Mouse (Mus musculus) embryonic fibroblast, embryonic 13.5 days (primary cell): ENCODE data around the gene Ctnnd2. TPM values are rescaled to one million over a fixed set of nuclear protein-coding genes. Genes with fewer than 3 reads are reported as not detected.

Experiments
- H3K27ac ChIP-seq: 2 replicates; pipeline ENCODE4 v1.5.1; 2012; ENCODE audit warnings: low read length, control low read depth, inconsistent platforms; ENCODE audit not compliant: insufficient read depth
- H3K4me1 ChIP-seq: 2 replicates; pipeline ENCODE4 v1.6.1; 2011; ENCODE audit warnings: low read length; ENCODE audit not compliant: control insufficient read depth, insufficient read depth
- H3K4me3 ChIP-seq: 2 replicates; pipeline ENCODE4 v1.5.1; 2011; ENCODE audit warnings: mild to moderate bottlenecking, control low read depth, low read length; ENCODE audit not compliant: insufficient read depth
- CTCF ChIP-seq: IDR thresholded peaks from 2 replicates; pipeline ENCODE4 v1.5.1; 2011; ENCODE audit warnings: mild to moderate bottlenecking, control low read depth, low read length, moderate library complexity, borderline replicate concordance; ENCODE audit not compliant: insufficient read depth
- POLR2A ChIP-seq: IDR thresholded peaks from 2 replicates; pipeline ENCODE4 v1.6.1; 2011; ENCODE audit warnings: low read depth, mild to moderate bottlenecking, control low read depth, low read length, moderate library complexity
- polyA plus RNA-seq: library from polyadenylated mRNA; stranded (reverse); fragments of >200 nt; gene quantifications from 2 replicates; pipeline ENCODE4 v1.2.4, GENCODE M21; 2011; ENCODE audit warnings: low read depth; ENCODE audit not compliant: missing spikeins, insufficient read length

Ctnnd2 gene
- polyA plus RNA-seq, 1 experiment, result 6.5 TPM

DNA sequence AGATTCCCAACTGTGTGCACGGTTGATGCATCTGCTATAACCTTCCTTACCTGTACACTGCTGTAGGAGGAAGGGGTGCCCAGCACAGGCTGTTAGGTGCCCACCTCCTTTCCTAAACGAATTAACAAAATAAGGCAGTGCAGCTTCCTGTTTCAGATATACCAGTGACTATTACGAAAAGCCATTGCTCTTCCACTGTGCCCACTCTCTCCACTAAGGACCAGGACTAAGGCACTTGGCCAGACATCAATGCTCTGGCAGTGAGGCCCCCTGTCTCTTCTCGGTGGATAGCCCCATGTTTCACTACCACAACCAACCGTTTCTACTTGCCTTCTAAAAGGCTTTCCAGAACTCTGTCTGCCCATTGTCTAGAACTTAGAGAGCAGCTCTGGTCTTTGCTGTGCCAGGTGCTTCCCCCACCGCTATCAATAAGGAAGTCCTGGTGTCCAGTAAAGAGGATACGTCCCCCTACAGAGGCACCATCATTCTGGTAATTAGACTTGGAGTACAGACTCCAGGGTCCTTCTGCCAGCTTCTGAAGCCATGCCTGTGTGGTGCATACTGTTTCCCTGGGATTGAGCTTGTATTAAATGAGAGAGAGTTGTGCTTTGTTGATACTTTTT is 459.8 kb downstream of the Ctnnd2 start:
- peaks cover 11% of the 10 kb centered on the region for H3K4me1 ChIP-seq
- no peak overlapping the region for H3K27ac ChIP-seq
- TF ChIP-seq POLR2A (no peak), CTCF (no peak)
- no peak overlapping the region for H3K4me3 ChIP-seq

DNA sequence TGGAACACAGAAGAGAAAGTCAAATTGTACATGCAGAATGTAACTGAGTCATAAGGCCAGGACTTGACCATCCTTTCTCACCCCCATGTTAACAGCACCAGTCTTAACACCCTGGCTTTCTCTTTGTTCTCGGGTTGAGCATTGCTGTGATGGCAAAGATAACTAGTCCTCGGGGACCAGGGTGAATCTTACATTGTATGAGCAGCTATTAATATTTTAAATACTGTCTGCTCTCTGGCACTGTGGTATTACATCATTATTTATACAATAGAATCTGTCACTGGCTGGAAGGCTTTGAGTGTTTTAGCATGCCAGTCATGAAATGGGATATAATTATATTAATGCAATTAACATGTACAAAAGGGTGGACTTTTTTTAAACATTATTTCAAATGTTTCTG is 461.5 kb downstream of the Ctnnd2 start:
- peaks cover 6% of the 10 kb centered on the region for H3K4me1 ChIP-seq
- TF ChIP-seq POLR2A (no peak), CTCF (no peak)
- H3K27ac ChIP-seq, result no peak overlapping the region
- H3K4me3 ChIP-seq, result no peak overlapping the region

DNA sequence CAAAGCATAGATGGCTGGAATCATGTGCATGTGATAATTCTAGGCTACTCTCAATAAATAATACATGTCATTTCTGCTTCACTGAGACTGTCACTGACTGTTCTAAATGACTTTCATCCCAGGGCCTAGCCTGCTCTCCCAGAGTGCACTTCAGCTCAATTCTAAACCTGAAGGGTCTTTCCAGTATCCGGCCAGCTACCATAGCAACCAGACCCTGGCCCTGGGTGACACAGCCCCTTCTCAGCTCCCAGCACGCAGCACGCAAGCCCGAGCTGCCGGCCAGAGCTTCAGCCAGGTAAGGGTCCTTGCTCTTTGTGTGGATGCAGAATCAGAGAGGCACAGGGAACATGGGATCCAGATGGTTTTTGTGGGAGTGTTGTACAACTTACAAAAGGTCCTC is 462.1 kb downstream of the Ctnnd2 start:
- Histone ChIP-seq H3K27ac (no peak overlapping the region), H3K4me1 (peaks cover 5% of the 10 kb centered on the region), H3K4me3 (no peak overlapping the region)
- no peak for TF ChIP-seq POLR2A
- TF ChIP-seq CTCF, result no peak

DNA sequence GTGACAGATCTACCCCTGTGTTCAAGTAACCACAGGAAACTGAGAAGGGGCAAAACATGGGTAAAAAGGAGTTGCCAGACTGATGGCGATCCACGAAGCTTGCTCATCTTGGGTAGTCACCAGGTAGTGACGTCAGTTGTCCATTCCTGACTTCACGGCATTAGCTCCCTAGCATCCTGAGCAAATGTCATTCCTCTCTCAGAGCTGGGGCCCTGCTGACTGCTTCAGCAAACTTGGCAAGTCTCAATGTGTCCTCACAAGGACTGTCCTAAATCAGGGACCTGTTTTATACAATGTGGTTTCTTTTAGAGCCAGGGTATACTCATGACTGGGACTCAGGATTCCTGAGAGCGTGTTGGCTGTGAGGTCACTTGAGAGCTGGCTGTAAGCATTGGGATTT is 468.3 kb downstream of the Ctnnd2 start:
- Histone ChIP-seq H3K4me1 (no peaks in the 10 kb centered on the region), H3K27ac (no peak overlapping the region)
- TF ChIP-seq CTCF (no peak), POLR2A (no peak)

DNA sequence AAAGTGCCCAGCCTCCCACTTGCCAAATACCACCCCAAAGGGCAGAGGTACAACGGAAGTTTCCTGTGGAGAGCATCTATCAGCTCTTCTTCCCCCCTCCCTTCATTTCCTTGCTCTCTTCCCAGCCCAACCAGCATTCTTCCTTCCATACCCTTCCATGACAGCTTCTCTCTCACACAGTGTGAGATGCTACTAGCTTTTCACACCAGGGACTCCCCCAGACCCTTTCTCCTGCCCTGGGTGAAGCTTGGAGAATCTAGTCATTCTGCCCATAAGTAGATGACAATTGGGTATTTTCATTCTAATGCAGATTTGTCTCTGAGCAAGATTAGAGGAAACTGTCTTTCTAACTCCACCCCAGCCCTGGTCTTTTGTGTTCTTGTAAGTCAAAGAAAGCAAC is 473.3 kb downstream of the Ctnnd2 start:
- H3K4me1 ChIP-seq, result peaks cover 9% of the 10 kb centered on the region; the same call in 1 of the 2 replicates
- H3K27ac ChIP-seq, result no peak overlapping the region
- no peak for TF ChIP-seq CTCF
- no peak for TF ChIP-seq POLR2A
- H3K4me3 ChIP-seq, result no peak overlapping the region

More for the DNA sequence above, 468.3 kb downstream of the Ctnnd2 start:
- H3K4me3 ChIP-seq, result no peak overlapping the region

DNA sequence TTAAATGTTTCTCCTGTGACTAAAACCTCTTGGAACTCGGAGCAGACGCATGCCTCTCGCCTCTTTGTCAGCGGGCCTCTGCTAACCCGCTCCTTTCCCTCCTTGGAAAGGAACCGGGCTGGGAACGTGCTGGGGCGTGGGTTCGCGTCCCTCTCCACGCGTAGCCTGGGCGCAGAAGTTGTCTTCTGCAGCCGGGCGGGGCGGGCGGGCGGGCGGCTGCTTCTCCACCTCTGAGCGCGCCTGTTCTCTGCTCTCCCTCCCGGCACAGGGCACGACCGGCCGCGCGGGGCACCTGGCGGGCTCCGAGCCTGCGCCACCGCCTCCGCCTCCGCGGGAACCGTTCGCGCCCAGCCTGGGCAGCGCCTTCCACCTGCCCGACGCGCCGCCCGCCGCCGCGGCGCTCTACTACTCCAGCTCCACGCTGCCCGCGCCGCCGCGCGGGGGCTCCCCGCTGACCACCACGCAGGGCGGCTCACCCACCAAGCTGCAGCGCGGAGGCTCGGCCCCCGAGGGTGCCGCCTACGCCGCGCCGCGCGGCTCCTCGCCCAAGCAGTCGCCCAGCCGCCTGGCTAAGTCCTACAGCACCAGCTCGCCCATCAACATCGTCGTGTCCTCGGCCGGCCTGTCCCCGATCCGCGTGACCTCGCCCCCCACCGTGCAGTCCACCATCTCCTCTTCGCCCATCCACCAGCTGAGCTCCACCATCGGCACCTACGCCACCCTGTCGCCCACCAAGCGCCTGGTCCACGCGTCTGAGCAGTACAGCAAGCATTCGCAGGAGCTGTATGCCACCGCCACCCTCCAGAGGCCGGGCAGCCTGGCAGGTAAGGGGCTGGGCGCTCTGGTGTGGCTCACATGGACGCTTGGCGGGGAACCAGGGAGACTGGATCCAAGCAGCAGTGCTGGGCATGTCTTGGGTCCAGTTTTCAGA is 474.4 kb downstream of the Ctnnd2 start:
- Histone ChIP-seq H3K27ac (no peak overlapping the region), H3K4me1 (peaks cover 9% of the 10 kb centered on the region; the same call in 1 of the 2 replicates), H3K4me3 (peak overlapping the region; percentile 51)
- TF ChIP-seq CTCF (no peak), POLR2A (no peak; the same call in 1 of the 2 replicates)

DNA sequence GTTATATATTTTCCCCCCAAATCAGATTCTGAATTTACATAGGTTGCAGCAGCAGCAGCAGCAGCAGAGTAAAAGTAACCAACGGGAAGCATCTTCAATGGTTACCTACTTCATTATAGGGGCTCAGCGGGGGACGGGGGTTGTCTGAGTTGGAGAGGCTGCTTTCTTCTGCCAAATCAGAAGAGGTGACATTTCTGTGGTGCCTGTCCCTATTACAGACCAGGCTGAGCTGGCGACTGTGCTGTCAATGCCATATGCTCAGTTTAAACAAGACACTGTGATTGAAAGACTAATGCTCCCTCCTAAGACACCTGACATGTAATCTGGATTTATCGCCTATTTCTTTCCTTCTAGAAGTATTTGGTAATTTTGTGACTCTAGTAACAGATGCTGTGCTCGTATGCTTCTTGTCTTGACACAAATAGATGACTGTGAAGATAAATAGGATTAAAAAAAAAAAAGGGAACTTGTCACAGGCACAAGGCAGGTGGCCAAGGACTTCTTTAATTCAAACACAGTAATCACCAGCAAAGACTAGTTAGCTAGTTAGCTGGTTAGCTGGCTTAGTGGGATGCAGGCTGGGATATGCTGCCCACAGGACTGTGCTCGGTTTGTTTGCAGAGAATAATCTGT is 475.4 kb downstream of the Ctnnd2 start:
- H3K4me3 ChIP-seq, result peak overlapping the region; percentile 51
- TF ChIP-seq CTCF (no peak), POLR2A (no peak)

DNA sequence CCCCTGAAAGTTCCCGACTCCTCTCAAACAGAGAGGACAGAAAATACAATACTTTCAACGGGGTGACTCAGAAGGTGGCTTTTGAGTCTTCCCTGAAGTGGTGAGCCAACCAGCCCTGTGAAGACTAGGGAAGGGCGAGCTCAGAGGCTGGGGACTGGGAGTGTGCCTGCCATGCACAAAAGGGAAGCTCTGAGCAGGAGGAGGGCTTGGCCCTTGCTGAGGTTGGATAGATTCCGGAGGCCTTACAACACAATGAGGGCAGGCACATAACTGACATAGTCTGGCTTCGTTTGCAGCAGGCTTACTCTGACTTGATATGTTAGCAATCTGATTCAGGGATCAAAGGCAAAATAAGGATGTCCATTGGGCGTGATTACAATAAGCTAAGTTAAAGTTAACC is 477.6 kb downstream of the Ctnnd2 start:
- Histone ChIP-seq H3K27ac (no peak overlapping the region), H3K4me3 (no peak overlapping the region), H3K4me1 (peaks cover 9% of the 10 kb centered on the region; the same call in 1 of the 2 replicates)
- TF ChIP-seq POLR2A (no peak), CTCF (no peak)

More for the DNA sequence above, 475.4 kb downstream of the Ctnnd2 start:
- Histone ChIP-seq H3K27ac (no peak overlapping the region), H3K4me1 (peaks cover 9% of the 10 kb centered on the region; the same call in 1 of the 2 replicates)

DNA sequence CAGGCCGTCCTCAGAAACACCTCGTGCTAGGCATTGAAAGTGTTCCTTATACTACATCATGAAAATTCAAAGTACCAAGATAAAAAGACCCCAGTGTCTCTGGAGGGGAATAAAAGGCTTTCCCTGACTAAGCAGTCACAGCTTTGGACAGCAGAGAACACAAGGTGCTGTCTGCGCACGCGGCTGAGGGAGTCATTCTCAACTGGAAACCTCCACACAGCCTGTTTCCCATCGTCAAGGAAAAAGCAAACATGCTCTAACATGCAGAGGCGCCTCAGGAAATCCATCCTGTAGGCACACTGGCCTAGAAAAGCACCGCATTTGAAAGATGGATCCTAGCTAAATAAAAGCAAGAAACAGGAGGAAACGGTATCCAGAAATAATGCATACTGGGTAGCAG is 483.0 kb downstream of the Ctnnd2 start:
- Histone ChIP-seq H3K4me1 (no peaks in the 10 kb centered on the region), H3K27ac (no peak overlapping the region), H3K4me3 (no peak overlapping the region)
- TF ChIP-seq POLR2A (no peak), CTCF (no peak)
